Mouse (Mus musculus): ENCODE results near the gene Cep170b.

Gene Cep170b

DNA sequence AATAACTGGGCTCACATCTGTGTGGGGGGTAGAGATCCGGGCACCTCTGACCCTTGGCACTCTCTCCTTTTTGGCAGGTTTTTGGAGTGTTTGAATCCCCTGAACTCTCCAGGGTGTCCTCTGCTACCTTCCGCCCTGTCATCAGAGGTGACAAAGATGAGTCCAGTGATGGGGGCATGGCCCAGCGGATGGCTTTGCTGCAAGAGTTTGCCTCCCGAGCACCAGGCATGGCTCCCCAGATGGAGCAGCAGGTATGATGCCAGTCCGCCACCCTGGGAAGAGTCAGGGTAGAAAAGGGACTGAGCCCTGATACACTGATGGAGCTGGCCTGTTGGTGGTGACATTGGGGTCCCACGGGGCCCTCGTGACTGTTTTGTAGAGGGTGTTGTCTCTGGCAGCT lies 16.8 kb downstream of the Cep170b start:
- DNase-seq = peak; percentile 34

DNA sequence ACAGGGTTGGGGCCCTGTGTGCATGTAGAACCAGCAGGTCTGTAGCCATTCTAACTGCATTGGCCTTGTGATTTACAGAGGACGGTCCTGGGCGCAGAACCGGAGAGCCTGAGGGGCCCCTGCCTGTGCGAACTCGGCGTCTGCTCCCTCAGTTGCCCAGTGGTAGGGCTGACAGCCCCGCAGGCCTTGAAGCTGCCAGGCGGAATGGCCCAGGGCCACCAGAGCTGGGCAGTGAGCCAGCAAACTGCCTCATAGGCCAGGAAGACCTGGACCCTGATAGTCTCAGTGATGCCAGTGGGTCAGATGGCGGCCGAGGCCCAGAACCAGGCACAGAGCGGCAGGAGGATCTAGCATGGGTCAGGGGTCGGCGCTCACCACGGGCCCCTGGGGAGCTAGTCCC lies 17.5 kb downstream of the Cep170b start:
- DNase-seq = peak; percentile 93

DNA sequence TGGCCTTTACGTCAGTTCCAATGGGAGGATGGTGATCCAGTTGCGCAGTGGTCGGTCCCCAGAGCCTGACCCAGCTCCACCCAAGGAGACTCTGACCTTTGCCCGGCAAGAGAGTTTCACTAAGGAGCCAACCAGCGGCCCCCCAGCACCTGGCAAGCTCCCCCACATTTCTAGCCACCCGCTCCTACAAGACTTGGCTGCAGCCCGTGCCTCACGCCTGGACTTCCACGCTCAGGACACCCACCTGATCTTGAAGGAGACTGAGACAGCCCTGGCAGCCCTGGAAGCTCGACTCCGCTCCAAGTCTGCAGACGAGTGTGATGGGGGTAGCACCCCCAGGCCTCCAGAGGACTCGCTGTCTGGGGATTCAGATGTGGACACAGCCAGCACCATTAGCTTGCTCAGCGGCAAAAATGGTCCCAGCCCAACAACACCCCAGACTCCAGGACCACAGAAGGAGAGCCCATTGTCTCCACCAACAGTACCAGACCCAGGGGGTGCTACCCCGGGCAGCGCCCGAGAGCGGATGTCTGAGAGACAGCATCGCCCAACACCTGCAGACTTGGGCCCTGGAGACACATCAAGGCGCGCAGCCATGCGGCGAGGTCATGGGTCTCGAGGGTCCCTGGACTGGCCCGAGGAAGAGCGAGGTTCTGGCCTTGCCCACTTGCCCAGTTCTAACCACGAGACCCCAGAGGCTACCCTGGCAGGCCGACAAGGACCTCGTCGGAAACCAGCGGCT lies 18.2 kb downstream of the Cep170b start:
- peak; percentile 54 for DNase-seq

GRCm38 (mm10) chr12:112739023-112739568 lies 18.8 kb downstream of the Cep170b start:
- peak; percentile 45 for DNase-seq

DNA sequence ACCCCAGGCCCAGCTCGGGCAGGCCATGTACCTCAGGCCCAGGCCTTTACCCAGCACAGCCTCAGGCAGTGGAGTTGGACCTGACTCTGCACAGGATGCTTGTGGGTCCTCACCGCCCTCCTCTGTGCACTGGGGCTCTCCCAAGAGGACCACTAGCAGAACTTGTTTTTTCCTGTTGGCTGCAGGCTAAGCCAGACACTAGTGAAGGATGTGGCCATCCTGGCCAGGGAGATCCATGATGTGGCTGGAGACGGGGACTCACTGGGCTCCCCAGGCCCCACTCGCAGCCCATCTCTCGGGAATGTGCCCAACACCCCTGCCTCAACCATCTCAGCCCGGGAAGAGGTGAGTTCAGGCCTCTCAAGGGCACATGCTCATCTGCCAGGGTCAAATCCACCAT lies 22.5 kb downstream of the Cep170b start:
- peak; percentile 16 for DNase-seq

- peak; percentile 69 for DNase-seq
Observed at GRCm38 (mm10) chr12:112743168-112743975, 23.1 kb downstream of the Cep170b start.

DNA sequence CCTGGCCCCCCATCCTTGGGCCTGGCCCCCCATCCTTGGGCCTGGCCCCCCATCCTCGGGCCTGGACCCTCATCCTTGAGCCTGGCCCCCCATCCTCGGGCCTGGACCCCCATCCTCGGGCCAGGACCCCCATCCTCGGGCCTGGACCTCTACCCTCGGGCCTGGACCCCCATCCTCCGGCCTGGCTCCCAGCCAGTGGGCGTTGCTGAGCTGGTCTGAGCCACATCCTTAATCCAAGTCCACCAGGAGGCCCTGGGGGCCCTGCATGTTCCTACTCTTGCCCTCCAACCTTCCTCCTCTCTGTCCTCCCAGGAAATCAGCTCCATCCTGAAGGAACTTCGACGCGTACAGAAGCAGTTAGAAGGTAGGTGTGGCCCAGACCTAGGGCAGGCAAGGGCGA lies 24.0 kb downstream of the Cep170b start:
- DNase-seq = peak; percentile 24

GRCm38 (mm10) chr12:112744891-112745580 lies 24.8 kb downstream of the Cep170b start:
- DNase-seq = peak; percentile 35

GRCm38 (mm10) chr12:112745716-112746115 lies 25.5 kb downstream of the Cep170b start:
- peak; percentile 24 for DNase-seq

- peak; percentile 26 for DNase-seq
Observed at GRCm38 (mm10) chr12:112746461-112746807, 26.2 kb downstream of the Cep170b start.

GRCm38 (mm10) chr12:112746808-112747605 lies 26.8 kb downstream of the Cep170b start:
- peak; percentile 8 for DNase-seq

GRCm38 (mm10) chr12:112747606-112747970 lies 27.3 kb downstream of the Cep170b start:
- DNase-seq = no peak

DNA sequence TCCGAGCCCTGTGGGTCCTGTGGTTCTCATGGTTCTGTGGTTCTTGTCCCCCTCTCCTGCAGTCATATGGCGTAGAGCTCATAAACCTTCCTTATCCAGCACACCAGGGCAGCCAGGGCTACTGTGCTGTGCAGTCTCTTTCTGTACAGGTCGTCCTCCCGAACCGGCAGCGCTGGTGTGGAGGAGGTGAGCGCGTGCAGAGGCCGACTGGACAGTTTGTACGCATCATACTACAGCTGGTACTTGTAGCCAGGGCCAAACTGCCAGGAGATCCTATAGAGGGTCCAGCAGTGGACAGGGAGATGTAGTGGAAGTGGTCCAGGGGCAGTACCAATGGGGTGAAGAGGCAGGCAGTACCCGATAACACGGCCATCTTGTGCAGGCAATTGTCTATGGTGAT lies 30.7 kb downstream of the Cep170b start:
- DNase-seq = no peak

DNA sequence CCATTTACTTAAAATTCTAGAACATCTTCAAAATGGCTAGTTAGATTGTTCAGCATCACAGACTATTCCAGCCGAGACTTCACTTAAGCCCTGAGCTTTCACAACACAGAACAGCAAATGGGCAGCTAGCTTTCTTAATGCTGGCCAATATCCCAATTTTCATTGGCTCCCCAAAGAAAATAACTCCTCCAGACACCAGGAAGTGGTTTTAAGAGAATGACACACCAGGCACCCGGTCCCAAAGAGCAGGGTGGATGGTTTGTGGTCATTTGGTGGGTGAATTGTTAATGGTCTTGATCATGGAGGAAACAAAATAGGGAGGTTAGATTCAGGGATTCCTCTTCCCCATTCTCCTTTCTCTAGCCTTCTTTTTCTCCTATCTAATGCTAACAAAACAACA lies 32.1 kb downstream of the Cep170b start:
- DNase-seq = no peak

- DNase-seq = no peak
Observed at GRCm38 (mm10) chr12:112755900-112756299, 35.6 kb downstream of the Cep170b start.

DNA sequence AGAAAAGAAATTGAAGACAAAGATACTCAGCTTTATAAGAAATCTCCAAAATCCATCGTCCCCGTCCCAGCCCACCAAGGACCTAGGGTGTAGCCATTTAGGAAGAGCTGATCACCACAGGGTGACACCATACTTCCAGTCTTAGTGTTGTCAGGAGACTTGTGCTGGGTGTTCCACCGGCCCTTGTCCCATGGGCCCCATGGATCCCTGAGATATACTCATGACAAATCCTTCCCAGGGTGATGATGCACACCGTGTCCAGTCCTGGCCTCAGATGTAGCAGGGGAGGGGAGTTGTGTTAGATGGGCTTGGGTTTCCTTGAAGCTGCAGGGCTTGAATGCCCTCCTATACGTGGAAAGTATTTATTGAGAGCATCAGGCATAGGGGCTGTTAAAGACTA lies 37.6 kb downstream of the Cep170b start:
- no peak for DNase-seq

- no peak for DNase-seq
Observed at GRCm38 (mm10) chr12:112759471-112759870, 39.2 kb downstream of the Cep170b start.

- DNase-seq = no peak
Observed at GRCm38 (mm10) chr12:112760154-112760926, 40.1 kb downstream of the Cep170b start, which contains the start of gene Pld4. Pld4 (plus strand) TSS chr12:112760655.

- no peak for DNase-seq
Observed at GRCm38 (mm10) chr12:112761411-112761810, 41.2 kb downstream of the Cep170b start.

GRCm38 (mm10) chr12:112762018-112762417 lies 41.8 kb downstream of the Cep170b start:
- no peak for DNase-seq

GRCm38 (mm10) chr12:112763176-112763575 lies 42.9 kb downstream of the Cep170b start:
- no peak for DNase-seq

DNA sequence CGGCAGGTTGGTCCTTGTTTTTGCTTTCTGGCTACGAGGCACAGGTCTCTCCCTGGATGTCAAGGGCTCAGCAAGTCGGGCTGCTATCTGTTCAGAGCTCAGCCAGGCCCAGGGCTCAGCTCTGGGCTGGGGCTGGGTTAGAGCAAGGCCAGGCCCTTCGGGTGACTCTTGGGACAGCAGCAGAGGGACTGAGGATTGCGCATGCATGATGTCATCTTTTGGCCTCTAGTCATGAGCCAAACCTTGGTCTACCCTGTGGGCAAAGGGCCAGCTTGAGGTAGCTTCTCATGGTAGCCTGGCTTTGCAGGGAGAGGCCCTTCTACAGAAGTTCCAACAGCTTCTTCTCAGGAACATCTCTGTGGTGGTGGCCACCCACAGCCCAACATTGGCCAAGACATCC lies 43.9 kb downstream of the Cep170b start:
- no peak for DNase-seq

Data from cerebellum, adult 11 months (tissue).